Mouse (Mus musculus): ENCODE results near the gene Ercc6l.

The Ercc6l gene

GRCm38 (mm10) chrX:102156618-102157422 lies at the start of gene Ercc6l:
TSS of gene Ercc6l (minus strand) at chrX:102157091.
- peak; percentile 94 to 96 for DNase-seq

GRCm38 (mm10) chrX:102190840-102191239 lies 33.9 kb upstream of the Ercc6l start:
- DNase-seq = no peak

GRCm38 (mm10) chrX:102189581-102189980 lies 32.7 kb upstream of the Ercc6l start:
- no peak for DNase-seq

GRCm38 (mm10) chrX:102188712-102189497 lies 32.0 kb upstream of the Ercc6l start, which contains the start of gene Rps4x:
TSS of gene Rps4x (minus strand) at chrX:102189394.
- peak; percentile 90 to 91 for DNase-seq

GRCm38 (mm10) chrX:102187023-102187699 lies 30.3 kb upstream of the Ercc6l start:
- DNase-seq = peak in 1 of 2 experiments; percentile 3

GRCm38 (mm10) chrX:102182575-102182974 lies 25.7 kb upstream of the Ercc6l start:
- DNase-seq = no peak

- DNase-seq = no peak
Measured at GRCm38 (mm10) chrX:102175538-102176287, 18.8 kb upstream of the Ercc6l start.

GRCm38 (mm10) chrX:102170900-102171299 lies 14.0 kb upstream of the Ercc6l start:
- DNase-seq = no peak

- no peak for DNase-seq
Measured at GRCm38 (mm10) chrX:102170135-102170534, 13.2 kb upstream of the Ercc6l start.

GRCm38 (mm10) chrX:102169724-102170123 lies 12.8 kb upstream of the Ercc6l start:
- no peak for DNase-seq

GRCm38 (mm10) chrX:102166986-102167385 lies 10.1 kb upstream of the Ercc6l start:
- peak; percentile 13 to 28 for DNase-seq

- peak in 1 of 2 experiments; percentile 19 for DNase-seq
Measured at GRCm38 (mm10) chrX:102166521-102166920, 9.6 kb upstream of the Ercc6l start.

- peak; percentile 24 to 43 for DNase-seq
Measured at GRCm38 (mm10) chrX:102163529-102163928, 6.6 kb upstream of the Ercc6l start.

- no peak for DNase-seq
Measured at GRCm38 (mm10) chrX:102163096-102163495, 6.2 kb upstream of the Ercc6l start.

GRCm38 (mm10) chrX:102160528-102160927 lies 3.6 kb upstream of the Ercc6l start:
- DNase-seq = no peak

- peak; percentile 30 to 39 for DNase-seq
Measured at GRCm38 (mm10) chrX:102159778-102160177, 2.9 kb upstream of the Ercc6l start.

GRCm38 (mm10) chrX:102157423-102157791 lies 516 bp upstream of the Ercc6l start:
- no peak for DNase-seq

GRCm38 (mm10) chrX:102141157-102141556 lies 15.7 kb downstream of the Ercc6l start:
- DNase-seq = no peak

- no peak for DNase-seq
Measured at GRCm38 (mm10) chrX:102121321-102121720, 35.6 kb downstream of the Ercc6l start.

GRCm38 (mm10) chrX:102119042-102119864 lies 37.6 kb downstream of the Ercc6l start, which contains the start of gene Pin4:
TSS of gene Pin4 (plus strand) at chrX:102119447.
- peak; percentile 96 to 97 for DNase-seq

GRCm38 (mm10) chrX:102115676-102116075 lies 41.2 kb downstream of the Ercc6l start:
- no peak for DNase-seq
